Mouse (Mus musculus) liver, adult (tissue): Measurements from ENCODE around the gene Pfkfb1.

ENCODE experiments used
- GATA4 ChIP-seq: IDR thresholded peaks from 2 replicates; pipeline ENCODE4 v1.6.1; 2014; ENCODE audit warnings: mild to moderate bottlenecking, low read length; ENCODE audit not compliant: insufficient replicate concordance

Gene Pfkfb1

DNA sequence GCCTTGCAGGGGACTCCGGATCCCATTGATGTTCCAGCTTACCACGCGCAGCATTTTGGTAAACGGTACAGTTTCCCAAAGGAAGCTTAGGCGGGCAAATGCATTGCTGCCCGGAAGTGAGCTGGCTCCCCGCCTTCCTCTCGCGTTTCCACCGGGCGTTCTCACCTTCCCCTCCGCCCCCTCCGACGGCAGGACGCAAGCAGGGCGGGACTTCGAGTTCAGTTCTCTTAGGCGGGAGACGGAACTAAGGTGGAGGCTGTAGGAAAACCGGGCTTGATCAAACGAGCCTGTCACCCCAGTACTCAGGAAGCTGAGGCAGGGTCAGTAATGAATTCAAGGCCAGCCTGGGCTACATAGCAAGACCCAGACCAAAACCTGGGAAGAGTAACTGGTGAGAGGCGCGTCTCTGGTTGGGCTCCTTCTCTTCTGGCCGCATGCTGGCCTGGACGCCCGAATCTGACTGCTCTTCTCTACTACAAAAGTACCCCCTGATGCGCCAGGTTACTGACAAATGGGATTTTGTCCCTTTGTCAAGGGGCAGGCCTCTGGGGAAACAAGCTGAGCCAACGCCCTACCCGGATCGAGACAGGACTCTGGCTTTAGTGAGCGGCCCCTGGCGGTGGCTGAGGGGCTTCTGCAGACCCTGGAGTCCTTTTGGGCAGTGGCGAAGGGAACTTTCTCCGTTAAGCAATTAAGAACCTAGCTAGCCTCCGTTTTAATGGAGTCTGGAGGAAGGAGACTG is at the start of gene Pfkfb1:
Gene Pfkfb1 (plus strand): TSS at position 207 of the 742 bp plus-strand sequence.
- TF ChIP-seq GATA4: no peak; the same call in 1 of the 2 replicates

- TF ChIP-seq GATA4: no peak
Observed at GRCm38 (mm10) chrX:150540111-150540510, 47.9 kb upstream of the Pfkfb1 start.

DNA sequence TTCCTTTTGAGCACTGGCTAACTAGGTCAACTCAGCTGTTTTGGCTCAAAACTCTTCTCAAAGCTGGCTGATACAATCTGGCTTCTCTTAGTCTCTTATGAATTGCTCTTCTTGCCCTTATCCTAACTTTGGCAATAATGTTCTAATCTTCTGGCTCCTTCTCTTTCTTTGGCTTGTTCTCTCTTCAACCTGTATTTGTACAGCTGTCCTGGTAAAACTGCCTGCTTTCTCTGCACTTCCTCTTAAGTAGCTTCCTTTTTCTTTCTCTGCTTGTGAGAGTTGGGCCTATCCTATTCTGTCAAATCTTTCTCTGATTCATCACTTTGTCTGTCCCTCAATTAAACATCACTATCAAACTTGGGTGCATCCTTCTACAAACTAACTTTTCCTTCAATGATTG is 46.3 kb upstream of the Pfkfb1 start:
- no peak for TF ChIP-seq GATA4

DNA sequence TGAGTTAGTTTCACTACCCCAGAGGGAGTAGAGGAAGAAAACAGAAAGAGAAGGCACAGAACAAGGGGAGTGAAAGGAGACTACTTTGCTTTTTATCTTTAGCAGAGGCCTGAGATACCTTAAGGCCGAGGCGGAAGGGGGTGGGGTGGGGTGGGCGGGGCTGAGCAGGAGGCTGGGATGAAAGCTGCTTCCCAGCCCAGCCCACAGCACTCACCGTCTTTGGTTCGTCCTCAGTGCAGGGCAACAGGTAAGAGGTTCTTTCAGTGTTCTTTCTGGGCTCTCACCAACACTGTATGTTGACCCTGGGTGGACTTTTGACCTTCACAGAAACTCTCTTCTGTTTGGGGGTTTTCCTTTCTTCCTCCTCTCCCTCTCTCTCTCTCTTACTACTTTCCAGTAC is 40.8 kb upstream of the Pfkfb1 start, which contains the start of gene Alas2:
Gene Alas2 (plus strand): TSS at position 137 of the 400 bp plus-strand sequence.
- no peak for TF ChIP-seq GATA4

GRCm38 (mm10) chrX:150549639-150550038 is 38.4 kb upstream of the Pfkfb1 start:
- no peak for TF ChIP-seq GATA4

DNA sequence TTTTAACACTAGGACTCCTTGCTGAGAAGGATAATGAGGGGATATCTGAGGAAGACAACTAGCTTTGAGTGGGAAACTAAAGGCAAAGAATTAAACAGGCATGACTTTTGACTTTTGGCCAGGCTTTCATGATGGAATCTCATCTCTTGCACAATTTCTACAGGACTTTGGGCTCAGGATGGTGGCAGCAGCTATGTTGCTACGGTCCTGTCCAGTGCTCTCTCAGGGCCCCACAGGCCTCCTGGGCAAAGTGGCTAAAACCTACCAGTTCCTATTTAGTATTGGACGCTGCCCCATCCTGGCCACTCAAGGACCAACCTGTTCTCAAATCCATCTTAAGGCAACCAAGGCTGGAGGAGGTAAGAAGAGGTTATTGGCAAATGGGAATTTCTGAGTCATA is 36.0 kb upstream of the Pfkfb1 start:
- no peak for TF ChIP-seq GATA4

GRCm38 (mm10) chrX:150554032-150554431 is 34.0 kb upstream of the Pfkfb1 start:
- TF ChIP-seq GATA4: no peak

DNA sequence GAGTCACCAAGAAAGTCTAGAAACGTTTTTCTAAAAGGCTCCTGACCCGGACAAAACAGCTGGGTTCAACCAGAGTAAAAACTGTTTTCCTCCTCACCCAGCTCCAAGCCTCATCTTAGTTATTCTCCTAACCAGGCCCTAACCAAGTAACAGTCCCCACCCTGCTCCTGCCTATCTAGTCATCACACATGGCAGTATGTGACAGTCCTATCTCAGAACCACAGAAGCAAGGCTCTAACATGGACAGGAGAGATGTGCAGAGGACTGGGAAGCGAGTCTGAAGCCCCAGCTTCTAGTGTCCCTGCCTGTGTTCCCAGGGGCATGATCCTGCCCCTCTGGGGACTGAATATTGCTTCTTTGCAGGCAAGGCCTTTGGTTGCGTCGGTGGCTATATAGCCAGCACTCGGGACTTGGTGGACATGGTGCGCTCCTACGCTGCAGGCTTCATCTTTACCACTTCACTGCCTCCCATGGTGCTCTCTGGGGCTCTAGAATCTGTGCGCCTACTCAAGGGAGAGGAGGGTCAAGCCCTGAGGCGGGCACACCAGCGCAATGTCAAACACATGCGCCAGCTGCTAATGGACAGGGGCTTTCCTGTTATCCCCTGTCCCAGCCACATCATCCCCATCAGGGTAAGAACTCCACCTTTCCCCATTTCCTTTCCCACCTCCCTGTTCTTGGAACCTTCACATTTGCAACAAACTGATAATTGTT is 23.2 kb upstream of the Pfkfb1 start:
- TF ChIP-seq GATA4: no peak

- TF ChIP-seq GATA4: no peak
Observed at GRCm38 (mm10) chrX:150581921-150582320, 6.1 kb upstream of the Pfkfb1 start.

GRCm38 (mm10) chrX:150585116-150585515 is 2.9 kb upstream of the Pfkfb1 start:
- TF ChIP-seq GATA4: no peak

DNA sequence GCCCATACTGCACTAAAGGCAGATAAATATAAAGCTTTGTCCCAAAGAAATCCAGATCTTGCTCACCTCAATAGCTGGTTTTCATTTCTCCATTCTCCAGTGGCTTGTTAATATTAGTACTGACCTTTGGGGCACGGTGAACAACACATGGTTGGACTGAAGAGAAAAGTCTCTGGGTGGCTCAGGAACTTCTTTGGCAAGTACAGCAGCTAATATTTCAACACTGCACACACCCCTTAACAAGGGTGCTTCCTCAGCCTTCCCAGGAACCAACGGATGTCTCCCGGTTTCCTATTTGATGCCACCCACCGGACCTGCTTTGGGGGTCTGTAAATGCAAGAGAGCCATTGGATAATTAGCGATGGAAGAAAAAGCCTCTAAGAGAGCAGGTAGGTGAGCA is 1.7 kb downstream of the Pfkfb1 start, which contains the start of gene Apex2:
Gene Apex2 (minus strand): TSS at position 173 of the 400 bp plus-strand sequence.
- no peak for TF ChIP-seq GATA4

GRCm38 (mm10) chrX:150593266-150594035 is 5.4 kb downstream of the Pfkfb1 start:
- no peak for TF ChIP-seq GATA4

DNA sequence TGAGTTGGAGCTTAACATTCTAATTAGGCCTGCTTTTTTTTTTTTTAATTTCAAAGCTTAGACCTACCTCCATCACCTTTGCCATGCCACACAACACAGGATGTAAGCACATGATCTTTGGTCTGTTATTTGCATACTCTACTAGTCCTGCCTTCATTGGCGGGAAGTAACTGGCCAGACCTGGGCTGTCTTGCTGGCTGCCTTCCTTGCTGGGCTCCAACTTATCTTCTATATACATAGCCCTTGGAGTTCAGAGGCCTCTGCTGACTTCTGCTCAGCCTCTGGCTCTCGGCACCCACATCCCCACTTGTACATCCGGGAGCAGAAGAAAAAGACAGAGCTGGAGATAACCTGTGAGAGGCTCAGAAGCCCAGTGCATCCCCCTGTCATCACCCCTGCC is 6.1 kb downstream of the Pfkfb1 start:
- TF ChIP-seq GATA4: no peak

DNA sequence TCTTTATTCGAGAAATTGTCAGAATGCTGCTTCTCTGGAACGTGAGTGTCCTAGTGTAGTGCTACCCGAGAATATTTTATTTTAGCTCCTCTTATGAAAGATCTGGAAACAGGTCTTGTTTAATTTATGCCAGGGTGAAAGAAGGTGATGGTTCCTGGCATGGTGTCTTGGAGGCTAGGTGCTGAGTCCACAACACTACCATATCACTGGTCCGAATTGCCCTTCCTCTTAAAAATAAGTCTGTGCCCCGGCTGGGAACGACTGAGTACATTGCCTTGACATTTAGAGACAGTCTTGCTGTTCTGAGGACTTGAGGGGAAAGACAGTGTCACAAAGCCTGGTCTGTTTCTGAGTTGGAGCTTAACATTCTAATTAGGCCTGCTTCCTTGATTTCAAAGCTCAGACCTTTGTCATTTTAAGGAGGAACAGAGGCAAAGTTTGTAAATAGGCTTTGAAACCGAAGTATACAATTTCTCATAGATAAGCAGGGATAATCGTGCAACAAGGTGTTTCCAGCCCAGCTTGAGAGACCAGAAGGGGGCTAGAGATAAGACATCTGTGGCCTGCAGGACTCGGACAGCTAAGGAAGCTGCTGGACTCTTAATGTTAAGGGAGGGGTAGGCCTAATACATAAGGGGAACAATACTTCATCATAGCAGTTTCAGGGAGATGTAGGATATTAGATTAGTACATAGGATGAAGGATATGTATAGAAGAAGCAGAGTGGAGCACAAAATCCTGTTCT is 7.2 kb downstream of the Pfkfb1 start:
- no peak for TF ChIP-seq GATA4

DNA sequence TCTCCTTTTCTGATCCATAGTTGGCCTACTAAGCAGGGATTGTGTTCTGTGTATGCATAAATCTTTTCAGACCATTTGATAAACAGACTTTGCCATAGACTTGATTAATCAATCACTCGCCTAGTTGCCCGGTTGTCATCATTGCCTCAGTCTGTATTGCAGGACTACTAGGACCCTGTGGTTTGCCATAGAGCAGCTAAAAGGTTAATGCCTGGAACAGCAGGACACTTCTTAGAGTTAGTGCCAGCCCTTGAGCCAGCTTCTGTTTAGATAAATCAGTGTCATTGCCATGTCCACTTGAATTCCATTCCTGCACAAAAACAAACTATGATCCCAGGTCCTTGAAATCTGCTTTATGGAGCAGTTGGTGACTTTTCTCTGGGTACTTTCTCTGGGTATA is 10.9 kb downstream of the Pfkfb1 start:
- no peak for TF ChIP-seq GATA4
